Mouse (Mus musculus): ENCODE results near the gene Sgca. TPM values are rescaled to one million over a fixed set of nuclear protein-coding genes. Genes with fewer than 3 reads are reported as not detected.

The Sgca gene
- polyA plus RNA-seq, 1 experiment from 2014 or later: 0.13 TPM

- ATAC-seq: peak; percentile 62
- 40% methylated on average over 16 of the region's 16 CpGs for WGBS (ENCODE audit: insufficient replicate concordance)
- TF ChIP-seq EP300 (IDR thresholded peaks at IDR 0.05; ENCODE audit: low read depth): 0 out of 2 replicates have a peak, but pooled peaks have one; percentile 13
- TF ChIP-seq CTCF (IDR thresholded peaks at IDR 0.05; ENCODE audit: low read depth): no peak
- peak overlapping the region; percentile 65 for H3K9ac ChIP-seq (replicated peaks)
- peaks cover 65% of the 10 kb centered on the region for H3K4me1 ChIP-seq (ENCODE audit: insufficient read depth)
- H3K27ac ChIP-seq (ENCODE audit: low read depth): peak overlapping the region; percentile 84
- H3K27me3 ChIP-seq (ENCODE audit: insufficient read depth, low read length): no peaks in the 10 kb centered on the region
- H3K9me3 ChIP-seq (ENCODE audit: low read length): no peaks in the 10 kb centered on the region
- H3K36me3 ChIP-seq (replicated peaks; ENCODE audit: insufficient read depth, low read length): peaks cover 50% of the 10 kb centered on the region
- peak overlapping the region; percentile 77 for H3K4me2 ChIP-seq (ENCODE audit: low read depth, low read length)
- H3K4me3 ChIP-seq (ENCODE audit: low read depth, low read length): peak overlapping the region; percentile 45
- DNase-seq: peak; percentile 56
Measured at GRCm38 (mm10) chr11:94998041-94998531, 22.0 kb upstream of the Sgca start.

GRCm38 (mm10) chr11:94997596-94997995 is 21.5 kb upstream of the Sgca start:
- no peaks in the 10 kb centered on the region for H3K9me3 ChIP-seq (ENCODE audit: low read length)
- H3K36me3 ChIP-seq (replicated peaks; ENCODE audit: insufficient read depth, low read length): peaks cover 46% of the 10 kb centered on the region
- H3K4me1 ChIP-seq (ENCODE audit: insufficient read depth): peaks cover 70% of the 10 kb centered on the region
- 33% methylated on average over 5 of the region's 5 CpGs for WGBS (ENCODE audit: insufficient replicate concordance)
- DNase-seq (peak; percentile 63), ATAC-seq (peak; percentile 88)
- peak overlapping the region; percentile 77 for H3K4me2 ChIP-seq (ENCODE audit: low read depth, low read length)
- H3K27me3 ChIP-seq (ENCODE audit: insufficient read depth, low read length): no peaks in the 10 kb centered on the region
- TF ChIP-seq EP300 (IDR thresholded peaks at IDR 0.05; ENCODE audit: low read depth): peak; percentile 42
- no peak for TF ChIP-seq CTCF (IDR thresholded peaks at IDR 0.05; ENCODE audit: low read depth)
- peak overlapping the region; percentile 84 for H3K27ac ChIP-seq (ENCODE audit: low read depth)
- H3K9ac ChIP-seq (replicated peaks): peak overlapping the region; percentile 65
- peak overlapping the region; percentile 45 for H3K4me3 ChIP-seq (ENCODE audit: low read depth, low read length)

- TF ChIP-seq CTCF (IDR thresholded peaks at IDR 0.05; ENCODE audit: low read depth) (no peak), EP300 (IDR thresholded peaks at IDR 0.05; ENCODE audit: low read depth) (no peak)
- Histone ChIP-seq H3K27me3 (ENCODE audit: insufficient read depth, low read length) (no peaks in the 10 kb centered on the region), H3K36me3 (replicated peaks; ENCODE audit: insufficient read depth, low read length) (peaks cover 40% of the 10 kb centered on the region), H3K4me2 (ENCODE audit: low read depth, low read length) (peak overlapping the region; percentile 77), H3K9me3 (ENCODE audit: low read length) (no peaks in the 10 kb centered on the region), H3K4me1 (ENCODE audit: insufficient read depth) (peaks cover 76% of the 10 kb centered on the region), H3K9ac (replicated peaks) (peak overlapping the region; percentile 65), H3K4me3 (ENCODE audit: low read depth, low read length) (no peak overlapping the region), H3K27ac (ENCODE audit: low read depth) (peak overlapping the region; percentile 84)
- no peak for DNase-seq
- 76% methylated on average over 6 of the region's 6 CpGs for WGBS (ENCODE audit: insufficient replicate concordance)
- no peak for ATAC-seq
Measured at GRCm38 (mm10) chr11:94996984-94997383, 20.9 kb upstream of the Sgca start.

GRCm38 (mm10) chr11:94996101-94996500 is 20.0 kb upstream of the Sgca start:
- WGBS (ENCODE audit: insufficient replicate concordance): 75% methylated on average over 8 of the region's 8 CpGs
- peak overlapping the region; percentile 84; the same call in 1 of the 2 replicates for H3K27ac ChIP-seq (ENCODE audit: low read depth)
- peaks cover 75% of the 10 kb centered on the region for H3K4me1 ChIP-seq (ENCODE audit: insufficient read depth)
- peaks cover 33% of the 10 kb centered on the region for H3K36me3 ChIP-seq (replicated peaks; ENCODE audit: insufficient read depth, low read length)
- DNase-seq: no peak
- no peaks in the 10 kb centered on the region for H3K9me3 ChIP-seq (ENCODE audit: low read length)
- peak overlapping the region; percentile 88 for H3K4me2 ChIP-seq (ENCODE audit: low read depth, low read length)
- H3K9ac ChIP-seq (replicated peaks): peak overlapping the region; percentile 93
- H3K4me3 ChIP-seq (ENCODE audit: low read depth, low read length): no peak overlapping the region
- TF ChIP-seq CTCF (IDR thresholded peaks at IDR 0.05; ENCODE audit: low read depth) (no peak), EP300 (IDR thresholded peaks at IDR 0.05; ENCODE audit: low read depth) (no peak)
- ATAC-seq: no peak
- no peaks in the 10 kb centered on the region for H3K27me3 ChIP-seq (ENCODE audit: insufficient read depth, low read length)

GRCm38 (mm10) chr11:94994947-94995772 is 19.0 kb upstream of the Sgca start:
- Histone ChIP-seq H3K9me3 (ENCODE audit: low read length) (no peaks in the 10 kb centered on the region), H3K4me3 (ENCODE audit: low read depth, low read length) (peak overlapping the region; percentile 89), H3K9ac (replicated peaks) (peak overlapping the region; percentile 93), H3K36me3 (replicated peaks; ENCODE audit: insufficient read depth, low read length) (peaks cover 29% of the 10 kb centered on the region), H3K27ac (ENCODE audit: low read depth) (peak overlapping the region; percentile 39; the same call in 1 of the 2 replicates), H3K27me3 (ENCODE audit: insufficient read depth, low read length) (no peaks in the 10 kb centered on the region), H3K4me2 (ENCODE audit: low read depth, low read length) (peak overlapping the region; percentile 88), H3K4me1 (ENCODE audit: insufficient read depth) (peaks cover 71% of the 10 kb centered on the region)
- DNase-seq (no peak), ATAC-seq (no peak)
- WGBS (ENCODE audit: insufficient replicate concordance): 54% methylated on average over 11 of the region's 11 CpGs
- TF ChIP-seq EP300 (IDR thresholded peaks at IDR 0.05; ENCODE audit: low read depth) (no peak), CTCF (IDR thresholded peaks at IDR 0.05; ENCODE audit: low read depth) (no peak)

- peak overlapping the region; percentile 52 for H3K27ac ChIP-seq (ENCODE audit: low read depth)
- peaks cover 74% of the 10 kb centered on the region for H3K4me1 ChIP-seq (ENCODE audit: insufficient read depth)
- WGBS (ENCODE audit: insufficient replicate concordance): 42% methylated on average over 10 of the region's 10 CpGs
- DNase-seq (no peak), ATAC-seq (no peak)
- H3K4me3 ChIP-seq (ENCODE audit: low read depth, low read length): peak overlapping the region; percentile 89
- no peaks in the 10 kb centered on the region for H3K27me3 ChIP-seq (ENCODE audit: insufficient read depth, low read length)
- H3K9me3 ChIP-seq (ENCODE audit: low read length): no peaks in the 10 kb centered on the region
- no peak for TF ChIP-seq CTCF (IDR thresholded peaks at IDR 0.05; ENCODE audit: low read depth)
- peak; percentile 32; the same call in 1 of the 2 replicates for TF ChIP-seq EP300 (IDR thresholded peaks at IDR 0.05; ENCODE audit: low read depth)
- H3K36me3 ChIP-seq (replicated peaks; ENCODE audit: insufficient read depth, low read length): peaks cover 20% of the 10 kb centered on the region
- peak overlapping the region; percentile 93 for H3K9ac ChIP-seq (replicated peaks)
- H3K4me2 ChIP-seq (ENCODE audit: low read depth, low read length): peak overlapping the region; percentile 88
Measured at GRCm38 (mm10) chr11:94994208-94994814, 18.2 kb upstream of the Sgca start.
